Mouse (Mus musculus) regulatory T cell (primary cell): ENCODE results near the gene Srxn1.

Source experiments
- in situ Hi-C: fragments of 300-600 bp; cut with MboI, MseI; formaldehyde crosslinking; loops from one replicate; pipeline ENCODE4 v1.15.1; 2025; ENCODE audit warnings: high pct_unique_total_duplicates

Srxn1 gene

GRCm38 (mm10) chr2:152089581-152089980 is 15.7 kb upstream of the Srxn1 start:
- in situ Hi-C loops = no loop called here

- in situ Hi-C loops = no loop called here
These were observed 14.8 kb upstream of the Srxn1 start for GRCm38 (mm10) chr2:152090486-152090885.

GRCm38 (mm10) chr2:152091342-152092056 is 13.8 kb upstream of the Srxn1 start:
- in situ Hi-C loops = no loop called here

GRCm38 (mm10) chr2:152092927-152093326 is 12.4 kb upstream of the Srxn1 start:
- in situ Hi-C loops = no loop called here

- in situ Hi-C loops = no loop called here
These were observed 11.9 kb upstream of the Srxn1 start for GRCm38 (mm10) chr2:152093356-152093792.

- in situ Hi-C loops = no loop called here
These were observed 10.3 kb upstream of the Srxn1 start for GRCm38 (mm10) chr2:152094856-152095545.

- in situ Hi-C loops = no loop called here
These were observed 8.4 kb upstream of the Srxn1 start for GRCm38 (mm10) chr2:152096922-152097321.

GRCm38 (mm10) chr2:152097916-152098315 is 7.4 kb upstream of the Srxn1 start:
- in situ Hi-C loops = no loop called here

GRCm38 (mm10) chr2:152099538-152099937 is 5.8 kb upstream of the Srxn1 start:
- in situ Hi-C loops = no loop called here

GRCm38 (mm10) chr2:152101761-152102160 is 3.6 kb upstream of the Srxn1 start:
- in situ Hi-C loops = no loop called here

- in situ Hi-C loops = no loop called here
These were observed 2.9 kb upstream of the Srxn1 start for GRCm38 (mm10) chr2:152102369-152102768.

GRCm38 (mm10) chr2:152104711-152105317 is 502 bp upstream of the Srxn1 start:
- in situ Hi-C loops = no loop called here

GRCm38 (mm10) chr2:152106225-152106595 is 894 bp downstream of the Srxn1 start:
- in situ Hi-C loops = no loop called here

- in situ Hi-C loops = no loop called here
These were observed 1.3 kb downstream of the Srxn1 start for GRCm38 (mm10) chr2:152106597-152106996.

- in situ Hi-C loops = no loop called here
These were observed 3.4 kb downstream of the Srxn1 start for GRCm38 (mm10) chr2:152108702-152109101.

- in situ Hi-C loops = no loop called here
These were observed 4.1 kb downstream of the Srxn1 start for GRCm38 (mm10) chr2:152109386-152109785.

GRCm38 (mm10) chr2:152111311-152111710 is 6.0 kb downstream of the Srxn1 start:
- in situ Hi-C loops = loop anchor here (5.0 kb wide), 1 partner anchor 261 kb away; no protein-coding TSS in a partner anchor

GRCm38 (mm10) chr2:152111920-152112319 is 6.6 kb downstream of the Srxn1 start:
- in situ Hi-C loops = loop anchor here (5.0 kb wide), 1 partner anchor 260 kb away; no protein-coding TSS in a partner anchor

- in situ Hi-C loops = loop anchor here (5.0 kb wide), 1 partner anchor 260 kb away; no protein-coding TSS in a partner anchor
These were observed 7.2 kb downstream of the Srxn1 start for GRCm38 (mm10) chr2:152112490-152112889.

GRCm38 (mm10) chr2:152112970-152113369 is 7.7 kb downstream of the Srxn1 start:
- in situ Hi-C loops = loop anchor here (5.0 kb wide), 1 partner anchor 259 kb away; no protein-coding TSS in a partner anchor

- in situ Hi-C loops = loop anchor here (5.0 kb wide), 1 partner anchor 258 kb away; no protein-coding TSS in a partner anchor
These were observed 9.0 kb downstream of the Srxn1 start for GRCm38 (mm10) chr2:152114057-152114975.
